Comparison of ENCODE assay signal across 7 mouse cellular contexts in genomic region chr13:97242716-97243115, GRCm38 (mm10). TPM values are rescaled to one million over a fixed set of nuclear protein-coding genes. Genes with fewer than 3 reads are reported as not detected.
DNase-seq lines count a peak whose midpoint lies in the region; ATAC-seq and TF ChIP-seq lines count a peak whose summit lies in the region.

No protein-coding gene starts in this region.

- DNase-seq in lung, postnatal 25 days (ENCODE audit: low spot score) = no peak
- no peak for DNase-seq in cerebellum, postnatal 36 days
- DNase-seq in cerebellum, adult 8-10 months = no peak

- H3K4me2 ChIP-seq in lung, embryonic 16.5 days (ENCODE audit: low read depth, low read length) = peak overlapping the region; percentile 79
- H3K4me2 ChIP-seq in intestine, postnatal 0 days (replicated peaks; ENCODE audit: low read depth) = peak overlapping the region; percentile 73

- TF ChIP-seq POLR2A in embryonic fibroblast, embryonic 13.5 days (IDR thresholded peaks at IDR 0.05; ENCODE audit: low read depth, low read length) = peak; percentile 26; the same call in 1 of the 2 replicates
- TF ChIP-seq POLR2A in small intestine, adult 2 months (IDR thresholded peaks at IDR 0.05; ENCODE audit: low read depth, low read length) = no peak

- peaks cover 25% of the 10 kb centered on the region for H3K36me3 ChIP-seq in lung, embryonic 16.5 days (ENCODE audit: control insufficient read depth, insufficient read depth, low read length)
- peaks cover 30% of the 10 kb centered on the region for H3K36me3 ChIP-seq in intestine, postnatal 0 days (ENCODE audit: control insufficient read depth, insufficient read depth)
- peaks cover 23% of the 10 kb centered on the region for H3K36me3 ChIP-seq in small intestine, adult 2 months (ENCODE audit: control insufficient read depth, insufficient read depth, low read length)

- under 1% methylated on average over 6 of the region's 6 CpGs for WGBS in lung, embryonic 16.5 days
- WGBS in intestine, postnatal 0 days = 13% methylated on average over 6 of the region's 6 CpGs
- WGBS in small intestine, adult 2 months = 13% methylated on average over 6 of the region's 6 CpGs

- peak overlapping the region; percentile 62 for H3K9ac ChIP-seq in lung, embryonic 16.5 days (ENCODE audit: low read length)
- peak overlapping the region; percentile 80; the same call in 1 of the 2 replicates for H3K9ac ChIP-seq in intestine, postnatal 0 days (ENCODE audit: low read depth, low read length)

- H3K27me3 ChIP-seq in lung, embryonic 16.5 days (ENCODE audit: control insufficient read depth, insufficient read depth, low read depth, low read length) = no peaks in the 10 kb centered on the region
- no peaks in the 10 kb centered on the region for H3K27me3 ChIP-seq in intestine, postnatal 0 days (replicated peaks; ENCODE audit: control insufficient read depth, insufficient read depth, low read length)
- H3K27me3 ChIP-seq in small intestine, adult 2 months (ENCODE audit: control insufficient read depth, insufficient read depth, low read length) = no peaks in the 10 kb centered on the region

- H3K4me1 ChIP-seq in lung, embryonic 16.5 days (replicated peaks; ENCODE audit: control insufficient read depth, insufficient read depth, low read length) = peaks cover 49% of the 10 kb centered on the region
- H3K4me1 ChIP-seq in embryonic fibroblast, embryonic 13.5 days (ENCODE audit: control insufficient read depth, insufficient read depth, low read length) = peaks cover 5% of the 10 kb centered on the region; the same call in 1 of the 2 replicates
- peaks cover 17% of the 10 kb centered on the region; the same call in 1 of the 2 replicates for H3K4me1 ChIP-seq in intestine, postnatal 0 days (replicated peaks; ENCODE audit: control insufficient read depth, insufficient read depth, low read length)
- peaks cover 21% of the 10 kb centered on the region for H3K4me1 ChIP-seq in small intestine, adult 2 months (ENCODE audit: control insufficient read depth, insufficient read depth, insufficient read length, low read length)

- TF ChIP-seq CTCF in embryonic fibroblast, embryonic 13.5 days (IDR thresholded peaks at IDR 0.05; ENCODE audit: borderline replicate concordance, insufficient read depth, low read length) = no peak
- TF ChIP-seq CTCF in intestine, postnatal 0 days (IDR thresholded peaks at IDR 0.05; ENCODE audit: low read depth) = no peak
- TF ChIP-seq CTCF in small intestine, adult 2 months (IDR thresholded peaks at IDR 0.05; ENCODE audit: extremely low read depth, insufficient read length, insufficient replicate concordance, low read depth, low read length) = no peak

- peak overlapping the region; percentile 85 for H3K4me3 ChIP-seq in lung, embryonic 16.5 days (ENCODE audit: low read length)
- peak overlapping the region; percentile 81 for H3K4me3 ChIP-seq in embryonic fibroblast, embryonic 13.5 days (ENCODE audit: insufficient read depth, low read length)
- H3K4me3 ChIP-seq in intestine, postnatal 0 days (ENCODE audit: low read depth, low read length) = peak overlapping the region; percentile 86
- H3K4me3 ChIP-seq in small intestine, adult 2 months (ENCODE audit: low read depth, low read length) = peak overlapping the region; percentile 22

- peak overlapping the region; percentile 12; the same call in 1 of the 2 replicates for H3K27ac ChIP-seq in lung, embryonic 16.5 days (ENCODE audit: low read length)
- peak overlapping the region; percentile 90 for H3K27ac ChIP-seq in embryonic fibroblast, embryonic 13.5 days (ENCODE audit: insufficient read depth, low read length)
- no peak overlapping the region for H3K27ac ChIP-seq in intestine, postnatal 0 days (ENCODE audit: low read depth, low read length)
- no peak overlapping the region; the same call in 1 of the 2 replicates for H3K27ac ChIP-seq in small intestine, adult 2 months (ENCODE audit: insufficient read depth, low read depth, low read length)

- ATAC-seq in lung, embryonic 16.5 days (ENCODE audit: low read depth) = no peak
- ATAC-seq in intestine, postnatal 0 days = no peak

- H3K9me3 ChIP-seq in lung, embryonic 16.5 days (ENCODE audit: control insufficient read depth, low read length) = no peaks in the 10 kb centered on the region
- H3K9me3 ChIP-seq in intestine, postnatal 0 days (ENCODE audit: control insufficient read depth) = no peaks in the 10 kb centered on the region

RNA-seq across cellular contexts. Expression of gene Enc1, which starts 1.8 kb away (rescaled TPM):
- 10.3 and 11.1 TPM in 2 replicates for polyA plus RNA-seq in lung, embryonic 16.5 days (2015; fragmentation: Nextera tagmentation; extraction: Ambion mirVana)
- 58.2 and 59.1 TPM in 2 replicates for polyA plus RNA-seq in embryonic fibroblast, embryonic 13.5 days (2011; ENCODE audit: insufficient read length, low read depth, missing spikeins)
- 2.3 and 2.6 TPM in 2 replicates for polyA plus RNA-seq in intestine, postnatal 0 days (2015; fragmentation: Nextera tagmentation; extraction: Ambion mirVana)
- 3.4 and 4.6 TPM in 2 replicates for polyA plus RNA-seq in small intestine, adult 2 months (2012; rRNA removed)

RNA-seq across cellular contexts. Expression of gene Hexb, which starts 44.6 kb away (rescaled TPM):
- polyA plus RNA-seq in lung, embryonic 16.5 days (2015; fragmentation: Nextera tagmentation; extraction: Ambion mirVana) = 34.2 and 36.2 TPM in 2 replicates
- 68.2 and 81.3 TPM in 2 replicates for polyA plus RNA-seq in embryonic fibroblast, embryonic 13.5 days (2011; ENCODE audit: insufficient read length, low read depth, missing spikeins)
- polyA plus RNA-seq in intestine, postnatal 0 days (2015; fragmentation: Nextera tagmentation; extraction: Ambion mirVana) = 273 and 300 TPM in 2 replicates
- polyA plus RNA-seq in small intestine, adult 2 months (2012; rRNA removed) = 82.6 and 294 TPM in 2 replicates

Comparison
In these comparisons a context has a peak if more than half of its experiments do, and no peak if none do; other contexts are left out.
1. H3K27ac ChIP-seq: peak in lung, embryonic 16.5 days (single experiment) and embryonic fibroblast, embryonic 13.5 days (single experiment); none in intestine, postnatal 0 days (single experiment) and small intestine, adult 2 months (single experiment).
2. H3K4me3 ChIP-seq: peak in every context shown above with its lines; median percentile 86 in intestine, postnatal 0 days; 85 in lung, embryonic 16.5 days; 81 in embryonic fibroblast, embryonic 13.5 days; 22 in small intestine, adult 2 months.